8 mouse cellular contexts compared by ENCODE assay signal in the genomic region with DNA sequence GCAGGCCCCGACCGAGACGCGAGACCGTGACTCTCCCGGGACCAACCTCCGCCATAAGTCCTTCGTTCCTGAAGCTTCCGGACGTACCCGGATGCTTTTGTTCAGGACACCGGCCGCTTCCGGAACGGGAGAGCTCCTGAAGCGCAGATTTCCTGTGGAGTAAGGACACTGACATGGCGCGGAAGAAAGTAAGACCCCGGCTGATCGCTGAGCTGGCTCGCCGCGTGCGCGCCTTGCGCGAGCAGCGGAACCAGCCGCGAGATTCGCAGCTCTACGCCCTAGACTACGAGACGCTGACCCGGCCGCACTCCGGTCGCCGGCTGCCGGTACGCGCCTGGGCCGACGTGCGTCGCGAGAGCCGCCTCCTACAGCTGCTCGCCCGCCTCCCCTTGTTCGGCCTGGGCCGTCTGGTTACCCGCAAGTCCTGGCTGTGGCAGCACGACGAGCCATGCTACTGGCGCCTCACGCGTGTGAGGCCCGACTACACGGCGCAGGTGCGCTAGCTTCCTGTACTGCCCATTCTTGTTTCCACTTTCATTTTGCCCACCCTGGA. TPM values are rescaled to one million over a fixed set of nuclear protein-coding genes. Genes with fewer than 3 reads are reported as not detected.
DNase-seq lines count a peak whose midpoint lies in the region; ATAC-seq and TF ChIP-seq lines count a peak whose summit lies in the region.

TSS of gene Eme2 (minus strand) at position 93 of the 553 bp plus-strand sequence.
TSS of gene Mrps34 (plus strand) at position 122 of the 553 bp plus-strand sequence.

- peak; percentile 44 for ATAC-seq in forebrain, embryonic 11.5 days (replicated peaks; ENCODE audit: low FRiP score)
- ATAC-seq in heart, embryonic 15.5 days (replicated peaks; ENCODE audit: insufficient number of reproducible peaks, insufficient read depth, low FRiP score, low read depth), result peak; percentile 33; the same call in 1 of the 2 replicates
- ATAC-seq in liver, embryonic 15.5 days (ENCODE audit: insufficient read depth), result peak; percentile 44
- ATAC-seq in neural tube, embryonic 11.5 days (ENCODE audit: insufficient read depth, low FRiP score, low TSS enrichment), result peak; percentile 49; the same call in 1 of the 2 replicates
- peak; percentile 63 for ATAC-seq in stomach, postnatal 0 days (ENCODE audit: low FRiP score, low TSS enrichment)

- TF ChIP-seq EP300 in stomach, postnatal 0 days (optimal IDR thresholded peaks at IDR 0.05), result no peak

- H3K36me3 ChIP-seq in E14TG2a.4 (ENCODE audit: insufficient read depth, low read length), result peaks cover 82% of the 10 kb centered on the region
- H3K36me3 ChIP-seq in forebrain, embryonic 11.5 days (ENCODE audit: control insufficient read depth, insufficient read depth, low read length), result peaks cover 18% of the 10 kb centered on the region
- H3K36me3 ChIP-seq in heart, embryonic 15.5 days, result peaks cover 60% of the 10 kb centered on the region
- peaks cover 75% of the 10 kb centered on the region for H3K36me3 ChIP-seq in liver, embryonic 15.5 days (replicated peaks)
- peaks cover 25% of the 10 kb centered on the region for H3K36me3 ChIP-seq in neural tube, embryonic 11.5 days (ENCODE audit: control insufficient read depth, insufficient read depth, low read length)
- peaks cover 20% of the 10 kb centered on the region for H3K36me3 ChIP-seq in stomach, postnatal 0 days (ENCODE audit: control insufficient read depth, insufficient read depth, low read length)

- H3K4me3 ChIP-seq in E14TG2a.4 (replicated peaks; ENCODE audit: low read length), result peak within 1 kb of the TSS; percentile 94
- peak within 1 kb of the TSS; percentile 86 for H3K4me3 ChIP-seq in forebrain, embryonic 11.5 days (ENCODE audit: low read depth, low read length)
- H3K4me3 ChIP-seq in heart, embryonic 15.5 days, result peak within 1 kb of the TSS; percentile 81
- peak within 1 kb of the TSS; percentile 95 for H3K4me3 ChIP-seq in liver, embryonic 15.5 days (replicated peaks)
- H3K4me3 ChIP-seq in neural tube, embryonic 11.5 days (ENCODE audit: low read depth, low read length), result peak within 1 kb of the TSS; percentile 88
- H3K4me3 ChIP-seq in stomach, postnatal 0 days (ENCODE audit: low read depth, low read length), result peak within 1 kb of the TSS; percentile 92

- under 1% methylated on average over 62 of the region's 62 CpGs for WGBS in forebrain, embryonic 11.5 days
- WGBS in heart, embryonic 15.5 days, result under 1% methylated on average over 62 of the region's 62 CpGs
- whole genome bisulfite sequencing in liver, embryonic 15.5 days (ENCODE audit: insufficient replicate concordance), result under 1% methylated on average over 62 of the region's 62 CpGs
- WGBS in neural tube, embryonic 11.5 days, result under 1% methylated on average over 62 of the region's 62 CpGs
- WGBS in stomach, postnatal 0 days, result under 1% methylated on average over 61 of the region's 62 CpGs

- H3K9ac ChIP-seq in forebrain, embryonic 11.5 days (ENCODE audit: low read length), result peak within 1 kb of the TSS; percentile 88
- H3K9ac ChIP-seq in heart, embryonic 15.5 days, result peak within 1 kb of the TSS; percentile 91
- peak within 1 kb of the TSS; percentile 92 for H3K9ac ChIP-seq in liver, embryonic 15.5 days
- peak within 1 kb of the TSS; percentile 87 for H3K9ac ChIP-seq in neural tube, embryonic 11.5 days (ENCODE audit: low read length)
- H3K9ac ChIP-seq in stomach, postnatal 0 days (ENCODE audit: low read length), result peak within 1 kb of the TSS; percentile 93

- H3K9me3 ChIP-seq in E14TG2a.4 (ENCODE audit: low read length), result no peaks in the 10 kb centered on the region
- H3K9me3 ChIP-seq in forebrain, embryonic 11.5 days (ENCODE audit: control insufficient read depth, low read length), result no peaks in the 10 kb centered on the region
- H3K9me3 ChIP-seq in heart, embryonic 15.5 days (replicated peaks), result no peaks in the 10 kb centered on the region
- H3K9me3 ChIP-seq in liver, embryonic 15.5 days (replicated peaks), result no peaks in the 10 kb centered on the region
- H3K9me3 ChIP-seq in neural tube, embryonic 11.5 days (ENCODE audit: control insufficient read depth, low read length), result no peaks in the 10 kb centered on the region
- no peaks in the 10 kb centered on the region for H3K9me3 ChIP-seq in stomach, postnatal 0 days (ENCODE audit: control insufficient read depth, low read length)

- peak within 1 kb of the TSS; percentile 72 for H3K27ac ChIP-seq in forebrain, embryonic 11.5 days (ENCODE audit: low read depth, low read length)
- peak within 1 kb of the TSS; percentile 91 for H3K27ac ChIP-seq in heart, embryonic 15.5 days
- H3K27ac ChIP-seq in liver, embryonic 15.5 days (replicated peaks), result peak within 1 kb of the TSS; percentile 89
- H3K27ac ChIP-seq in neural tube, embryonic 11.5 days (ENCODE audit: low read depth, low read length), result peak within 1 kb of the TSS; percentile 67
- H3K27ac ChIP-seq in stomach, postnatal 0 days (replicated peaks), result peak within 1 kb of the TSS; percentile 91

- peak within 1 kb of the TSS; percentile 98 for H3K4me2 ChIP-seq in forebrain, embryonic 11.5 days (ENCODE audit: low read depth, low read length, severe bottlenecking)
- peak within 1 kb of the TSS; percentile 94 for H3K4me2 ChIP-seq in heart, embryonic 15.5 days
- H3K4me2 ChIP-seq in liver, embryonic 15.5 days, result peak within 1 kb of the TSS; percentile 87
- H3K4me2 ChIP-seq in neural tube, embryonic 11.5 days (ENCODE audit: low read depth), result peak within 1 kb of the TSS; percentile 99
- H3K4me2 ChIP-seq in stomach, postnatal 0 days (replicated peaks; ENCODE audit: low read depth), result peak within 1 kb of the TSS; percentile 99

- no peaks in the 10 kb centered on the region for H3K27me3 ChIP-seq in E14TG2a.4 (ENCODE audit: insufficient read depth, low read length)
- no peaks in the 10 kb centered on the region for H3K27me3 ChIP-seq in forebrain, embryonic 11.5 days (ENCODE audit: control insufficient read depth, insufficient read depth, low read length)
- H3K27me3 ChIP-seq in heart, embryonic 15.5 days, result no peaks in the 10 kb centered on the region
- no peaks in the 10 kb centered on the region for H3K27me3 ChIP-seq in liver, embryonic 15.5 days
- no peaks in the 10 kb centered on the region for H3K27me3 ChIP-seq in neural tube, embryonic 11.5 days (ENCODE audit: control insufficient read depth, insufficient read depth, low read length)
- H3K27me3 ChIP-seq in stomach, postnatal 0 days (ENCODE audit: control insufficient read depth, insufficient read depth, low read length), result no peaks in the 10 kb centered on the region

- peak; percentile 83 for DNase-seq in c-Kit-positive CD71-negative TER-119-negative erythroid progenitor cells, embryonic 14.5 days (ENCODE audit: low read depth)
- DNase-seq in forebrain, embryonic 11.5 days (ENCODE audit: low spot score), result peak; percentile 90
- DNase-seq in kidney, postnatal 14 days, result peak; percentile 89
- DNase-seq in neural tube, embryonic 11.5 days (ENCODE audit: low spot score), result peak; percentile 90
- peak; percentile 90 for DNase-seq in stomach, postnatal 0 days (ENCODE audit: low spot score)

- peaks cover 74% of the 10 kb centered on the region for H3K4me1 ChIP-seq in E14TG2a.4 (replicated peaks; ENCODE audit: low read depth, low read length)
- H3K4me1 ChIP-seq in forebrain, embryonic 11.5 days (replicated peaks; ENCODE audit: control insufficient read depth, insufficient read depth, low read length), result peaks cover 20% of the 10 kb centered on the region
- H3K4me1 ChIP-seq in heart, embryonic 15.5 days (replicated peaks), result peaks cover 47% of the 10 kb centered on the region
- peaks cover 61% of the 10 kb centered on the region for H3K4me1 ChIP-seq in liver, embryonic 15.5 days (replicated peaks)
- peaks cover 24% of the 10 kb centered on the region for H3K4me1 ChIP-seq in neural tube, embryonic 11.5 days (ENCODE audit: control insufficient read depth, insufficient read depth, low read length)
- peaks cover 5% of the 10 kb centered on the region for H3K4me1 ChIP-seq in stomach, postnatal 0 days (replicated peaks; ENCODE audit: control insufficient read depth, insufficient read depth)

- TF ChIP-seq CTCF in E14TG2a.4 (conservative IDR thresholded peaks at IDR 0.05; ENCODE audit: low read length), result no peak
- no peak for TF ChIP-seq CTCF in stomach, postnatal 0 days (IDR thresholded peaks at IDR 0.05; ENCODE audit: low read depth)

RNA-seq across cellular contexts. Expression of gene Eme2, which starts in this region (rescaled TPM):
- 29.1 and 31.2 TPM in 2 replicates for polyA plus RNA-seq in forebrain, embryonic 11.5 days (2014; fragmentation: Nextera tagmentation; extraction: Ambion mirVana)
- polyA plus RNA-seq in heart, embryonic 15.5 days (2015; fragmentation: Nextera tagmentation; extraction: Ambion mirVana), result 16.6 and 21.3 TPM in 2 replicates
- 11.5 and 13.0 TPM in 2 replicates for polyA plus RNA-seq in liver, embryonic 15.5 days (2015; fragmentation: Nextera tagmentation; extraction: Ambion mirVana)
- 28.9 and 29.7 TPM in 2 replicates for polyA plus RNA-seq in neural tube, embryonic 11.5 days (2014; fragmentation: Nextera tagmentation; extraction: Ambion mirVana)
- polyA plus RNA-seq in stomach, postnatal 0 days (2015; fragmentation: Nextera tagmentation; extraction: Ambion mirVana), result 15.6 and 17.6 TPM in 2 replicates

RNA-seq across cellular contexts. Expression of gene Mrps34, which starts in this region (rescaled TPM):
- 76.9 and 81.8 TPM in 2 replicates for polyA plus RNA-seq in forebrain, embryonic 11.5 days (2014; fragmentation: Nextera tagmentation; extraction: Ambion mirVana)
- 74.7 and 78.0 TPM in 2 replicates for polyA plus RNA-seq in heart, embryonic 15.5 days (2015; fragmentation: Nextera tagmentation; extraction: Ambion mirVana)
- polyA plus RNA-seq in liver, embryonic 15.5 days (2015; fragmentation: Nextera tagmentation; extraction: Ambion mirVana), result 52.3 and 52.8 TPM in 2 replicates
- polyA plus RNA-seq in neural tube, embryonic 11.5 days (2014; fragmentation: Nextera tagmentation; extraction: Ambion mirVana), result 75.3 and 81.6 TPM in 2 replicates
- 102 and 104 TPM in 2 replicates for polyA plus RNA-seq in stomach, postnatal 0 days (2015; fragmentation: Nextera tagmentation; extraction: Ambion mirVana)

Comparison
In these comparisons a context has a peak if more than half of its experiments do, and no peak if none do; other contexts are left out.
1. Peak in every context shown above with its lines: DNase-seq, ATAC-seq, H3K4me3 ChIP-seq and H3K27ac ChIP-seq.